Mouse (Mus musculus): Measurements from ENCODE around the gene Txn2.

Txn2 gene

DNA sequence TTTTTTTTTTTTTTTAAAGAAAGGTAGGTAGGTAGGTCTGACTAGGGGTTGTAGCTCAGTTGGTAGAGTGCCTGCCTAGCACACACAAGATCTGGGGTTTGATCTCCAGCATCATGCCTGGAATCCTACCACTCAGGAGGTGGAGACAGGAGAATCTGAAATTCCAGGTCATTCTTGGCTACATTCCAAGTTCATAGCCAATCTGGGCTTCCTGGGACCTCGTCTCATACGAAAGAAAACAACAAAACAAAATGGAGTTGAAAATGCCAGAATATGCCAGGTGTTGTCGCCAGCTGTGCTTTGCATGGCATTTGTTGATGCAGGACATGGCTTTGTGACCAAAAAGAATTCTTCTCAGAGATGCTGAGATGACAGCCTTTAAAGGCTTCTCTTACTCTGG is 4.4 kb upstream of the Txn2 start:
- DNase-seq: peak; percentile 63

DNA sequence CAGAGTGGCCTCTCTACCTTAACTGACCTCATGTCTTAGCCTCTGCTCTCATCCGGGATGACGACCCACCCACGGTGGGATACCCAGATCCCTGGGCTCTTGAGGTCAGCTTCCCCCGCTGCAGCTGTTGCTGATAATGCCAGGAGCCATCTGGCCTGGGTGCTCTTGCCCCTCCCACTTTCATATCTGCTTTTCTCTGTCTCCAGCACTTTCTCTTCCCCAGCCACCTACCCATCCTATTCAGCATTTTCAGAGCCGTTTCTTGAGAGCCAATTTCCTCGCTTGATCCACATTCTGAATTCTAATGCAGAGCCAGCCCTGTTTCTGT is 2.8 kb upstream of the Txn2 start:
- DNase-seq: peak; percentile 57

DNA sequence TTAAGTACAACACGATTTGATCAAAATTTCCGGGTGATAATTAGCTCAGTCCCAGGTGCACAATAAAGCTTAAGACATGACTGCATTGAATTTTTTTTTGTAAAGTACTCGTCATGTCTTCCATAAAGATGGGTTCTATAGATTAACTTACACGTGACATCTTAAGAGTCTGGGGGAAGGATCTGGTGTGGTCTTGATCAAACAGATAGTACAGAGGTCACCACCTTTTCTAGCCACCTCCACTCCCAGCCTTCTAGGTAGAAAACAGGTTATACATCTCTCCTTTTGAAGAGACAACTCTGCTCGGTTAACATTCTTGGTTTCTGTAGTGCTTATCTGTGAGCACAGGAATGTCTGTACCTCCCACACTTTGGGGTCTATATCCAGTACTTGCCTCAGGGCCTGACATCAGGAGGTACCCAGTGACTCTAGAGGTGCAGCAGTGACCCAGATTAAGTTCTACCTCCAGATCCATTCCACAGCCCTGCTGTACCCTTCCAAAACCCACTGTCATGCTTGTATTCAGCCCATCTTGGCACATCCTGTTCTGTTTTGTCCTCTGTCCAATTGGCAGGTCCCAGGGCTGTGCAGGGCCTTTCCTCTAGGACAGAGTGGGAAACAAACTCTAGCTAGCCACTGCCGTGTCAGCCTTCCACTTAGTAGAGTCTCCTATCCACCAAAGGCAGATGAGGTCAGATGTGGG is 2.3 kb upstream of the Txn2 start:
- no peak for DNase-seq

DNA sequence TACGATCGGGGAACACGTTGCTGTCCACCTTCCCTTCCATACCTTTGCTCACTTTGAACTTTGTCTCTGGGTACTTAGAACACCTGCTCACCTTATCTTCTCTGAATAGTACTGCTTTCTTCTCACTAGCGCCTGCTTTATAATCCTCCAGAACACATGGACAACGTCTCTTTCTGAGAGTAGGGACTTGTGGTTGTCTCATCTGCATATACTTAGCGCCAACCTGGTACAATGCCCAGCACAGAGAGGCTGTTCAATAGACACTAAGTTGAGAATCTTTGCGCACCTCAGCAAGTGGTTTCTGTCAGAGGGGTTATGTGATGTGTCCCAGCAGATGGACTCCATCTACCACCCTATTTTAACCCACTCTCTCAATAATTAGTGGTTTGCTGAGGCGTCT is 998 bp upstream of the Txn2 start:
- DNase-seq: no peak

DNA sequence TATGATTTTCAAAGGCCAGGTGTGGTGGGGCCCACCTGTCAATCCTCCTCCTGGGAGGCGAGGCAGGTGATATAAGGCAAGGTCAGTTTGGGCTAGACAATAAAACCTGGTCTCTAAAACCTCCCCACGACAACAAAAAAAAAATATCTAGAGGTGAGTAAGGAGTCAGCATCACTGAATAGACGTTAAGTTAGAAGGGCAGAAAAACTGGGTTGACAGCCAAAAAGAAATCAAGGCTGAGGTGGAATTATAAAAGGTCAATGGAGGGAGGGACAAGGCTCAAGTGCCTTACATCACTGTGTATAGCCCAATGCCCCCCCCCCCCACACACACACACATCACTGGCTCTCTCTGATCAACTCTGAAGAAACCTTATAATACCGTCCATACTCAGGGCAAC is 715 bp downstream of the Txn2 start:
- DNase-seq: no peak

DNA sequence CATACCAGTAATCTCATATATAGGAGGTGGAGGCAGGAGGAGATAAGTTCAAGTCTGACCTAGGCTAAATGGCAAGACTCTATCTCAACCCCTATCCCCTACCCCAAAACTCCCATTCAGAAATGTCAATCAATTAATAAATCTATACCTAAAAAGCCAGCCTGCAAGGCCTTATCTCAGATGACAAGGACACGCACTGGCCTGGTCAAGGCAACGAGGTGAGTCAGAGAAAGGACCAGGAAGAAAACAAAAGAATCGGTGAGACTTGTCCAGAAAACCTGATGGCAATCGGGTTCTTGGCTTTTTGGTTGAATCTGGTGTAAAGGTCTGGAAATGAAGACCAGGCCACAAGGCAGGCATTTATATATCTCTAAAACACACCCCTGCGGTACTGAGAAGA is 1.9 kb downstream of the Txn2 start:
- DNase-seq: no peak

DNA sequence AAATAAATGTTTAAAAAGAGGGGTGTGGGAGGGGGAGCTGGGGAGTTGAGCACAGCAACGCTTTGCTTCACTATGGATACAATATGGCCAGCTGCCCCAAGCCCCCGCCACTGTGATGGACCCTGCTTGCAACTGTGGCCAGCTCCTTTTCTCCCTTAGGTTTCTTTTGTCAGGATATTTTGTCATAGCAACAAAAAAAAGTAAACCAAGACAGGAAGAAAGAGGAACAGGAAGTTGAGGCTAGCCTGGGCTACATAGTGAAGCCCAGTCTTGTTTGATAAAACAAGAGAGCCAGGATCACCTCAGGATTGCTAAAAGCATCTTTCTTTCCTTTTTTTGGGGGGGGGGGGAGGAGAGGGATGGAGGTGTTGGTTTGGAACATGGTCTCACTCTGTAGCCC is 3.6 kb downstream of the Txn2 start:
- DNase-seq: no peak

DNA sequence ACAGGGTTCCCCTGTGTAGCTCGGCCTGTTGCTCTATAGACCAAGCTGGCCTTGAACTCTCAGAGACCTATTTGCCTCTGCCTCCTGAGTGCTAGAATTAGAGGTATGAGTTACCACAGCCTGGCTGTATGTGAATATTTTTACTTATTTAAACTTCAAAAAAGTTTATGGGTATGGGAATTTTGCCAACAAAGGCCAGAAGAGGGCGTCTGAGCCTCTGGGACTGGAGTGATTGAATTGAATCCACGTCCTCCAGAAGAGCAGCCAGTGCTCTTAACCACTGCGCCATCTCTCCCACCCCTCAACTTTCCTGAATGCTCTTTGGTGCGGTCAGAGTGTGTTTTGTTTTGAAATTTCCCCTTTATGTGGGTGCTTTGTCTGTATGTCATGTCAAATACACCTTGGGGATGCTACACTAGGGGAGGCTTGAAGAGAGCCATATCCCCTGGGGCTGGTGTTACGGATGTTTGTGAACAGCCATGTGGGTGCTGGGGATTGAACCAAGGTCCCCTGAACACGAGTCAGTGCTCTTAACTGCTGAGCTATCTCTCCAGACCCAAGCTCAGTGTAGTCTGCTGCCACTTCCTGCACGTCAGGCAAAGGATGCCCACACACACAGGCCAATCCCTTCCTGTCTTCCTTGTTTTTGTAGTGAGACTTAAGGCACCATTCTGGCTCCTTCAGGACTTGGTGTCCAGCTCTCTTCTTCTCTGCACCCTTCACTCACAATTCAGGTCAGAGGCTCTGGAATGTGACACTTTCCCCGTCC is 5.4 kb downstream of the Txn2 start:
- no peak for DNase-seq

DNA sequence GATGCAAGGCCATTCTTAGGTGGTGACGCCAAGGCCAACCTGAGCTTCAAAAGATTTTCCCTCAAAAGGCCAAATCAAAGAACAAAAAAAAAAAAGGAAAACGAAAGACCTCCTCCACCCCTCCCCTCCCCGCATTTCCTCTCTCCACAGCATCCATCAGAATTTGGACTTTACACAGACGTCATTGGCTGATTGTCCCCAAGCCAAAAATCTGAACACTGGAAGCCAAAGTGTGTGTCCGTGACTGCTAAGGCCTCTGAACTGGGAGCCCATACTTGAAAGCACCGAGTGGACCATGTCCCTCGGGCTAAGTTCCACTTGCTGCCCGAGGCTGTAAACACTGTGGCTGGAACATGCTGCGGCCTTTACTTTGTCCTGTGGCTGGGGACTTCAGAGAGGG is 6.1 kb downstream of the Txn2 start:
- DNase-seq: no peak

DNA sequence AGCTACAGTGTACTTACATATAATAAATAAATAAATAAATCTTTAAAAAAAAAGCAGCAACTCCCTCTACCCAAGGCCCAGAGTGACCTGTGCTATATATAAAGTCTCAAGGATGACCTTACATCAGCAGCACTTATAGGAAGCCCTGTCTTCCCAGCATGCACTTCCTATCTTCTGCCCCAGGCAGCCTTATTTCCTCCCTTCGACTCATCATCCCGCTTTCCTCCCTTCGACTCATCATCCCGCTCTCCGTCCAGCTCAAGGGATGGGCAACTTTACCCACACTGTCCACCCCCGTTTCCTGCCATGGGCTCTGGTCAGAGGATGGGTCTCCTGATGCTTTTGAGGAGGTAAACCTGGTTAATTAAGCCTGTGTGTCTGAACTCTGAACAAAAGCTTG is 7.2 kb downstream of the Txn2 start:
- DNase-seq: no peak

DNA sequence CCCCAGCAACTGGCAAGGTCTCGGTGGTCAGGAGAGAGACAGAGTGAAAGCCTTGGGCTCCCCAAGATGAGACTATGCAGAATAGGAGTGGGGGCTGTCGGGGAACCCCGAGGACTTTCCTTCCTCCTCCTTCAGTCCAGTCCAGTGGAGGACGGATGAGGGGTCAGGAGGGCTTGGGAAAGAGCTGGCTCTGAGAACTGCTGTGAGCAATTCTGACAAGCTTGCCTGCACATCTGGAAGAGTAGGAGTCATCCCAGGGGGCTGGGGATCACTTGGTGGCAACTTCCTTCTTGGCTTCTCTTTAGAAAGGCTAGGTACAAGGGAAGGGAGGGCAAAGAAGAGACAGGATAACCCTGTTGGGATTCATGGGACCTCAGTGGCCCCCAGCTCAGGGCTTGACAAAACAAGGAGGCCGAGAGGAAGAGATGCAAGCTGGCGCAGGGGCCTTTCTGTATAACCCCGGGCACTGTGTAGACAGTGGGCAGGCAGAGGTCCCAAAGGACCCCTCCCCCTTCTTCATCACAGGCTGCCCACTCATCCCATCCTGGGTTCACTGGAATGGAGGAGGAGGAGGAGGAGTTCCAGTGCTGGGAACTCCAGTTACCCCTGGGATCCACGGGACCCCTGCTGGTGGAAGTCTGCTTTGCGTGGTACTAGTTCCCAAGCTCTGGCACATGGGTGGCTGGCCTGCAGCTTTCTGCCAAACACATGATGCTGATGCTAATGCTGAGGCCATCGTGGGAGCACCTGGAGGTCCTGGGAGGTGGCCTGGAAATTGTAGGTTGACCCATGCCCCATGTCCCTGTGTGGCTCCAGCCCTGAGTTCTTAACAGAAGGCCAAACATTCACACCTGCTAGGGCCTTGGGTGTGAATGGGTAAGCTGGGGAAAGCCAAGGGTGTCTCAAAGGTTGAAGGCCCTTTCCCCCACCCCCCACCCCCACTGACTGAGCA is 8.0 kb downstream of the Txn2 start:
- no peak for DNase-seq

DNA sequence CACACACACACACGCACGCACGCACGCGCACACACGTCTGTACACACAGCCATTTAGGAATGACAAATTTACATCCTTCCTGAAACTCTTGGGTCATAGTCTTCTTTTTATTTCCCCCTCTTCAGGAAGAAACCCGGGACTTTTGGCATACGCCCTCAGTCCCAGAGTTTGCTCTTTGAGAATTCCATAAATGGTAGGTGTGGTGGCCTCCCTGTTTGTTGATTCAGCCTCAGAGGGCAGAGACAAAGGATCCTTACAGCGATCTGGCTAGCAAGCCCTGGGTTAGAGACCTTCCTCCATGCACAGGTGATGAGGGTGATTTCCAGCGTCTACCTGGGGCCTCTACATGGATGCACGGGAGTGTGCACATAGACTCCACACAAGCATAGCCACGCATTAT is 9.4 kb downstream of the Txn2 start:
- no peak for DNase-seq

DNA sequence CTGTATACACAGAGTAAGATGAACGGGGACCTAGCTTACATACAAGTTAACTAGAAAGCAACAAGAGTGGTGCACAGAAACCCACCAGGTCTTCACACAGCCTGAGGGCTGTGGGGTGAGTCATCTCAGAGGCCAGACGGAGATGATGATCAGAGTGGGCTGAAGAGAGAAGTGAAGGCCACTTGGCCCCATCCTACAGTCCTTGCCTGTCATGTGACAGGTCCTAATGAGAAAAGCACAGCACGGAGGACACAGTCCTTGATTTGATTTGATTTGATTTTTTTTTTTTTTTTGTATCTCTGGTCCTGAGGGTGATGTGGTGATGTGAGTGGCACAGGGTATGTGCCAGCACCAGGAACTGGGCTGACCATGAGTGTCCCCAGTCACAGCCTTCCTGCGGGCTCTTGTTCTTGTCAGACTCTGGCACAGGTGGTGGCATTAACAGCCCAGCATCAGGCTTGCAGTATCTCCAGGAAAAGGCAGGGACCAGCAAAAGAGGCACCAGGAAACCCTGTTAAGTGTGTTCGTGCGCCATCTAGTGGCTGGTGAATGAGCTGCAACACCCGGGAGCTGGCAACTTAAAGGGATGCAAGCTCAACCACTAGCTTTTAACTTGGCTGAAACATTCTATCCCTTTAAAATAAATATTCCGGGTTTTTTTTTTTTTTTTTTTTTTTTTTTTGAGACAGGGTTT is 11.8 kb downstream of the Txn2 start:
- peak; percentile 90 for DNase-seq

DNA sequence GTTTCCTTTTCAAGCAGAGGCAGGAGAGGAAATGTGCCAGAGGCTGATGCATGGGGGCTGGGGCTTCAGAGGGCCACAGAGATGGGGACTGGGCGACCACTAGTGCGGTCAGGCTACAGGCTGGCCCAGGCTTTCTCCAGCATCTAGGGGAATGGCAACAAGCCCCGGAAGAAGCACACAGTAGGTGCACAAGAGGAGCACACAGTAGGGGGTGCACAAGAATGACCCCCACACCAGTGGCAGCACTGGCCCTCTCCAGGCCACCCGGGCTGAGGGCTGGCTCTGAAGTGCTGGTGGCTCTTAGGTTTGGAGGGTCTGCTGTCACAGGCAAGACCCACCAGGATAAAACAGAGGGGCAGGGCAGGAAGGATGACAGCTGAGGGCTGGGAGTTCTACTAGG is 13.5 kb downstream of the Txn2 start:
- DNase-seq: no peak

DNA sequence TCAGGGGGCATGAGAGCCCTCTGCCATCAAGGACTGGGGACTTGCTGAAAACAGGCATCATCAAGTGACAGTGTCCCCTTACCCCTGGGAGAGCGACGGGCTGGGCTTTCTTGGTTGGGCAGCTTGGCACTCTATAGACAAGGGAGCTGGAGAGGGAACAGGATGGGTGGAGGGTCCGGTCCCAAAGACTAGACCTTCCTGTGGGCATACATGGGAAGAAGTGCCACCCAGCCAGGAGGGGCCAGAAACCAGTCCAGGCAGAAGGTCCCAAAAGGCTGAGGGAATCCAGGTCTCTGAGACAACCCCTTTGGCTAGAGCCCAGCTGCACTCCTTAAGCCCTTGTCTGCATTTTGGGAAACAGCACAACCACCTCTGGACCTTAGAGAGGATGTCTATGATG is 14.3 kb downstream of the Txn2 start:
- DNase-seq: no peak

DNA sequence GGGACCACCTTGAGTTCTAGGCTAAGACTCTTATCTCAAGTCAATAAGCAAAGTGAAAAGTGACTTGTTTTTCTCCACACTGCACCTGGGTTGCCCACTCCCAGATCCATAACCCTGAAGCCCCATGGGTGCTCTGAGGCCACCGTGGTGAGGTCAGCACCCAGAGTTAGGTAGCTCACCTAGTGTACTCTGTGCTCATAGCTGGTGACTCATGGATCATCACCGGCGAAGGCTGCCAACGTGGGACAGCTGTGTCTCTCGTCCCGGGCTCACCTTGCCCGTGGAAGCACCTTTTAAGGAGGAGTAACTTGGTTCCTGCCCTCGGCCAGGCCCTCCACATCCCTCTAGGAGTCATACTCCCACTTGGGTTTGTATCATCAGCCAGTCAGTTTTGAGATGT is 15.8 kb downstream of the Txn2 start:
- no peak for DNase-seq

DNA sequence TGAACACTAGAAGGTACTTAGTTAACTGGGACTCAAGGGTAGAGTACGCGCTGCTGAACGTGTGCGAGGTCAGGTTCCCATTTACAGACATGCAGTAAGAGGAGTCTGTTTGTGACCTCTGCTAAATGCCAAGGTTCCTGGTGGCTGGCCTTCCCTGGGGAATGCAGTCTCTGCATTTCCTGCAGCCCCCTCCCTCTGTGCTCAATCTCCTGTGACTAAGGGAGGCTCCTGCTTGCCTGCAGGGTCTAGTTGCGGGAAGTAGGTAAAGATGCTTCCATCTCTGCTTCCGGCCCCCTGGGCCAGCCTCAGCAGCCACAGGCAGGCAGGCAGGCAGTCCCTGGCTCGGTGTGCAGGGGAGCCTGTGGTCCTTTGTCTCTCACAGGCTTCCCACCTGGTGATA is 16.2 kb downstream of the Txn2 start:
- DNase-seq: no peak

DNA sequence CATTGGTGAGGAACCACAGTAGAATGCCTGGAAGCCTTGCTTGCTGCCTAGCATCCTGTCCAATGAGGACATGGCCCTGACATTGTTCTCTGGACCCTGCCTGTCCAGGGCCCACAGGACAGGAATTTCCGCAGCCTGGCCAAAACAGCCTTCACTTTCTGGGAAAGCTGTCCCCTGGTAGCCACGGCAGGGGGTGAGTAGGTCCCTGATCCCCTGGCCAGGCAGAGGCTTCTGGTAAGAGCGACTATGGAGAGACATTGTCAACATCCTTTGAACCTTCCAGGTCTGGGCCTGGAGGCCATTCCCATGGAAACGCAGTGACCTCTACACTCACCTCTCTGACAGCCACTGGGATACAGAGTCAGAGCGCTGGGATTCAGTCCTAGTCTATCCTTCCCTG is 16.8 kb downstream of the Txn2 start:
- no peak for DNase-seq

DNA sequence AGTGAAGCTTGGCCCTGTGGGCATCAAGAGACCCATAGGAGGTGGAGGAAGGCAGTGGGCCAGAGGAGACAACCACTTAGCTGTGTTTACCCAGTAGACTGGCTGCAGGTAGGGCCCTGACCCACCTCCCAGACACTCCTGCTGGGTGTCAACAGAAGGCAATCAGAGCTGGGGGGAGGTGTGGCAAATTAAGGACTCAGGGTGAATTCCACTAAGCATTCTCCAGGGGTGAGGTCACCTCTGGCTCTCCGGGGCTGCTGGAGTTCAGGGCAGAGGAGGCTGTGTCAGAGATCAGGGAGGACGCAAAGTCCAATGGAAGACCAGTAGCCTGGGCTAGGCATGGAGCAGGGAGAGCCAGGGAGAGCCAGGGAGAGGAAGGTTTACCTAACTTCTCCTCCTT is 17.7 kb downstream of the Txn2 start:
- no peak for DNase-seq

DNA sequence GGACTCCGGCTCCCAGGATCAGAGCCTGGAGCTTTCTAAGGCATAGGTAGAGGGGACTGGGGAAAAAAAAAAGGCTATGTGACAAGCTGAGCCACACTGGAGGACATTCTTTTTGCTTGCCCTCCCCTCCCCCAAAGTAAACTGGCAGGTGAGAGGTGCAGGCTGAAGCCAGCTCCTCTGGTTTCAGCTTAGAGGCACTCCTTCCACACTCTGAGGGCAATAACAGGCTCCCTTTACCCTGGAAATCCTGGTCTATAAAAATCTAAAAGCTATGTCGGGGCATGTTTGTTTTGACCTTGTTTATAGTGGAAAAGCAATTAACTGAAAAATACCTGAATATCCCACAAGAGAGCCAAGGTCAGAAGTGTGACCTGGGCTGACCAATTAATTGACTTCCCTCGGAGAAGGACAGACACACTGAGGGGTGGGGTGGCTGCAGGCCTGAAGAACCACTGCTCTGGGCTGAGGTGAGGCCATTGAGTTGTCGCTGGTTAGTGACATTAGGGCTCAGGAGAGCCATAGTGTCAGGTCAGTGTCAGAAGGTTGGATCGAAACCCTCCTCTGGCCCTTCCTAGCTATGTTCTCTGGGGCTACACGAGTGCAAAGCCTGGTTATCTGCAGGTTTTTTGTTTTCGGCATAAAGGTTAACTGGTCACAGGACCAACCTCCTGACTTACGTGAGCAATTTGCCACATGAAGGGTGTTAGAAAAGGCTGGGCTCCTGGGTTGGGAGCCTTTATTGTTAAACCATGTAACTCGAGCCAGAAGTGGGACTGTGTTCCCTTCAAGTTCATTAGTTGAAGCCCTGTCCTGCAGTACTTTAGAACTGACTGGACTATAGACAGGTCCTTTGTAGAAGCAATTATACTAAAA is 20.9 kb downstream of the Txn2 start:
- no peak for DNase-seq

DNA sequence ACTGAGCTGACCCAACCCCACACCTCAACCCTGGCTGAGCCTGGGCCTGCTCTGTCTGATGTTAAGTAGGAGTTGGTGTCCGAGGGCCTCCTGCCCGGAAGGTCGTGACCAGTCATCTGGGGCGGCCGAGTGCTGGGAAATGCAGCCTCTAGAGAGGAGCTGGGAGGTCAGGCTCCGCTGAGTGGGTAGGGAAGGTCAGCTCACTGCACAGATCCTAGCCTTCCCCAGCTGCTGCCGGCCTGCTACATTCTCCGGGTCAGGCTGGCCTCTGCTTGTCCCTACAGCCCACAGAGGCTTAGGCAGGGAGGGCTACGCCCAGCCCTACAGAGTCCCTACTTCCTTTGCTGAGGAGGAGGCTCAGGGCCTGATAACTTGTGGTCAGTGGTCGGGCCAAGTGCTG is 22.3 kb downstream of the Txn2 start:
- DNase-seq: no peak

DNA sequence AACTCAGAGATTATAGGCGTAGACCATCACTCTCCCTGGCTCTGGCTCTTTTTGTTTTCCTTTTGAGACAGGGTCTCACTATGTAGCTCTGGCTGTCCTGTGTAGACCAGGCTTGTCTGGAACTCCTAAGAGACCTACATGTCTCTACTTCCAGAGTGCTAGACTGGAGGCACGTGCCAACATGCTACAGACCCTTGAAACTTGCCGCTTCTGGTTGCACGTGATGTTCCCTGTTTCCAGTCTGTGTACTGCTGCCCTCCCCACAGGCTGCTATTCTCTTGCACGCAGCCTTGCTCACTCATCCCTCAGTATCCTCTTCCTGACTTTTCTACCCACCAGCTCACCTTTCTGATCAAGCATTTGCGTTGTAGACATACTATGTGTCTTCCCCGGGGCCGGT is 22.7 kb downstream of the Txn2 start:
- DNase-seq: no peak
